Mouse (Mus musculus) thymus, adult 2 months (tissue): Measurements from ENCODE around the gene Cpm. TPM values are rescaled to one million over a fixed set of nuclear protein-coding genes. Genes with fewer than 3 reads are reported as not detected.
"Not testable (repeated sequence)": the region's sequence is repeated elsewhere in the genome, so short reads cannot be mapped to it uniquely, and the experiment has no call there.

Experiments
- DNase-seq: peaks from one replicate; pipeline ENCODE4 v3.0.0; 2021
- H3K27ac ChIP-seq: fragments of 200-500 bp; 2 replicates; pipeline ENCODE4 v1.5.1; 2012; ENCODE audit warnings: low read length, control low read depth; ENCODE audit not compliant: control insufficient read depth, insufficient read depth
- H3K27me3 ChIP-seq: fragments of 200-500 bp; 2 replicates; pipeline ENCODE4 v1.6.1; 2012; ENCODE audit warnings: mild to moderate bottlenecking, low read length, moderate library complexity, mixed read lengths; ENCODE audit not compliant: control insufficient read depth, insufficient read depth
- H3K36me3 ChIP-seq: fragments of 200-500 bp; 2 replicates; pipeline ENCODE4 v1.6.1; 2012; ENCODE audit warnings: mild to moderate bottlenecking, low read length, moderate library complexity; ENCODE audit not compliant: control insufficient read depth, insufficient read depth
- H3K4me1 ChIP-seq: fragments of 200-500 bp; replicated peaks from 2 replicates; pipeline ENCODE4 v1.6.1; 2012; ENCODE audit warnings: low read length; ENCODE audit not compliant: control insufficient read depth, insufficient read depth
- H3K4me3 ChIP-seq: fragments of 200-500 bp; 2 replicates; pipeline ENCODE4 v1.5.1; 2012; ENCODE audit warnings: mild to moderate bottlenecking, low read length, control low read depth, moderate library complexity; ENCODE audit not compliant: control insufficient read depth, insufficient read depth
- CTCF ChIP-seq: fragments of 200-500 bp; IDR thresholded peaks from 2 replicates; pipeline ENCODE4 v1.5.1; 2012; ENCODE audit warnings: mild to moderate bottlenecking, control low read depth, low read length, moderate library complexity, borderline replicate concordance; ENCODE audit not compliant: control insufficient read depth, poor library complexity, insufficient read depth; ENCODE audit errors: extremely low read depth
- POLR2A ChIP-seq: fragments of 200-500 bp; IDR thresholded peaks from 2 replicates; pipeline ENCODE4 v1.6.1; 2012; ENCODE audit warnings: mild to moderate bottlenecking, low read length, control low read depth, moderate library complexity; ENCODE audit not compliant: control insufficient read depth, poor library complexity, insufficient read depth; ENCODE audit errors: extremely low read depth
- WGBS: fragments of 180-500 bp; shearing (Covaris S2); methylation state at CpG from one replicate; pipeline ENCODE4 v1.1.7; 2018; 5-methylcytosine and 5-hydroxymethylcytosine counted together
- polyA plus RNA-seq: library from polyadenylated mRNA; depleted of rRNA; stranded (reverse); fragments of >200 nt; gene quantifications from 2 replicates; pipeline ENCODE4 v1.2.3, GENCODE M21; 2012

The Cpm gene
- polyA plus RNA-seq, 1 experiment = 3.2 TPM

GRCm38 (mm10) chr10:117612621-117613584, 16.4 kb upstream of the Cpm start:
- 90% methylated on average over 8 of the region's 8 CpGs for WGBS
- no peaks in the 10 kb centered on the region for H3K27me3 ChIP-seq
- TF ChIP-seq CTCF (no peak), POLR2A (no peak)
- H3K4me3 ChIP-seq = no peak overlapping the region
- H3K4me1 ChIP-seq = no peaks in the 10 kb centered on the region
- H3K36me3 ChIP-seq = no peaks in the 10 kb centered on the region
- H3K27ac ChIP-seq = no peak overlapping the region
- no peak for DNase-seq

DNA sequence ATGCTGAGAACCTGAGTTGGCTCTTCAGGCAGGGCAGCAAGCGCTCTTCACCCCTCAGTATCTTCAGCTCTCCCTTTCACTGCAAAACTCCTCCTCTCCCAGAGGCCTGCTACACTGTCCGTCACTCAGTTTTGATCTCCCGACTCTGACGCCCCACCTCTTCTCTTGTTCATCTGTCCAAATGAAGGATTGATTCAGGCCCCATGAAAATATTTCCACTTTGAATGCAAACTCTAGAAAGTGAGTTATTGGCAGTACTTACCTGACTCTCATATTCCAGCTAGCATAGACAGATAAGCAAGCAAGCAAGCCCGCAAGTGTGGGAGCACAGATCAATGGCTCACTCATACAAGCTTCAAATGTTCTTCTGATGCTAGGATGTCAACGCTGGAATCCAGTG, 15.3 kb upstream of the Cpm start:
- TF ChIP-seq CTCF (no peak), POLR2A (no peak)
- Histone ChIP-seq H3K4me1 (no peaks in the 10 kb centered on the region), H3K36me3 (no peaks in the 10 kb centered on the region), H3K4me3 (no peak overlapping the region), H3K27me3 (no peaks in the 10 kb centered on the region), H3K27ac (no peak overlapping the region)
- 92% methylated on average over 6 of the region's 6 CpGs for WGBS
- DNase-seq = no peak

DNA sequence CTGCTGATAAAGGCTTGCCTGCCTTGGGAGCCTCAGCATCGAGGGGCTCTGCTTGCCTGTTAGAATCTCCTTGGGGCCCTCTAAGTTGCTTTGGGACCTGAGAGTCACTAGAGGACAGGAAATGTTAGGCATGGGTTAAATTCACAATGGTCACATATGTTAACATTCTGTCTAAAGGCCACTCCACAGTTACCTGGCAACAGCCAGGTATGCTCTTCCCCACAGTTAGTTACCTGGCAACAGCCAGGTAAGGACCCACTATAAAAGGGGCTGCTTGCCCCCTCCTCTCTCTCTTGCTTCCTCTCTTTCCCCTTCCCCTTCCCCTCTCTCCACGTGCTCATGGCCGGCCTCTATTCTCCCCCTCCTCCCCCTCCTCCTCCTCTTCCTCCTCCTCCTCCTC, 14.9 kb upstream of the Cpm start:
- WGBS = 59% methylated on average over 3 of the region's 3 CpGs
- no peak overlapping the region for H3K4me3 ChIP-seq
- H3K27ac ChIP-seq = no peak overlapping the region
- H3K4me1 ChIP-seq = no peaks in the 10 kb centered on the region
- H3K36me3 ChIP-seq = no peaks in the 10 kb centered on the region
- no peak for TF ChIP-seq CTCF
- TF ChIP-seq POLR2A = no peak
- DNase-seq = no peak
- H3K27me3 ChIP-seq = no peaks in the 10 kb centered on the region

DNA sequence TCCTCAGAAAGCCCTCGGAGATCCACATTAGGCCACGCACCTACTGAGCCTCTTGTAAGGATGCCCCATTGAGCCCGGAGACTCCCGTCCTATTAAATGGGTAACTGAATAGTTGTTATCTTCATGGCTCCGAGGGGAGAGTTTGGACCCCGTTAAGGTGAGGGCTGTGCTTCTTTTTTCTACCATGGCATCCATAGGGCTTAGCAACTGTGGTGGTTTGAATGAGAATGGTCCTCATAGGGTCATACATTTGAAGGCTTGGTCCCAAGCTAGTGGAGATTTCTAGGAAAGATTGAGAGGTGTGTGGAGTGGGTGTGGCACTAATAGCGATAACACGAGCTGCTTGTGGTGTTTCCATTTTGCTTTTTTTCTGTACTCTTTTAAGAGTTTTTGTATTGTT, 14.1 kb upstream of the Cpm start:
- TF ChIP-seq CTCF = no peak
- TF ChIP-seq POLR2A = no peak
- WGBS = 97% methylated on average over 8 of the region's 8 CpGs

DNA sequence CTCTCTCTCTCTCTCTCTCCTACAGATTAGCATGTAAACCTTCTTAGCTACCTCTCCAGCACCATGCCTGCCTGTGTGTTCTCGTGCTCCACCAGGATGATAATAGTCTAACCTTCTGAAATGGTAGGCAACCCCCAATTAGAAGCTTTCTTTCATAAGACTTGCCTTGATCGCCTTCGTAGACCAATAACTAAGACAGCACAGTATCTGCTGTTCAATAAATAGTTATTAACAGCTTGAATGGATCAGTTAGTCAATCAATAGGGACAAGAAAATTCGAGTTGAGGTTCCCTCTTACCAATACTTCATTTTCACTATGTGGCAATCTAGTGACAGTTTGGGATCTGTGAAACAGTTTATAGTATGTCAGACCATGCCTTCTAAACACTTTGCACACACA, 13.6 kb upstream of the Cpm start:
- Histone ChIP-seq H3K36me3 (no peaks in the 10 kb centered on the region), H3K27me3 (no peaks in the 10 kb centered on the region), H3K27ac (no peak overlapping the region), H3K4me1 (no peaks in the 10 kb centered on the region), H3K4me3 (no peak overlapping the region)
- TF ChIP-seq CTCF = no peak
- no peak for DNase-seq
- WGBS = 86% methylated on average over 4 of the region's 4 CpGs

More for the DNA sequence above, 14.1 kb upstream of the Cpm start:
- no peak overlapping the region for H3K4me3 ChIP-seq
- no peaks in the 10 kb centered on the region for H3K4me1 ChIP-seq
- no peak overlapping the region for H3K27ac ChIP-seq
- H3K36me3 ChIP-seq = no peaks in the 10 kb centered on the region
- no peaks in the 10 kb centered on the region for H3K27me3 ChIP-seq
- DNase-seq = no peak

DNA sequence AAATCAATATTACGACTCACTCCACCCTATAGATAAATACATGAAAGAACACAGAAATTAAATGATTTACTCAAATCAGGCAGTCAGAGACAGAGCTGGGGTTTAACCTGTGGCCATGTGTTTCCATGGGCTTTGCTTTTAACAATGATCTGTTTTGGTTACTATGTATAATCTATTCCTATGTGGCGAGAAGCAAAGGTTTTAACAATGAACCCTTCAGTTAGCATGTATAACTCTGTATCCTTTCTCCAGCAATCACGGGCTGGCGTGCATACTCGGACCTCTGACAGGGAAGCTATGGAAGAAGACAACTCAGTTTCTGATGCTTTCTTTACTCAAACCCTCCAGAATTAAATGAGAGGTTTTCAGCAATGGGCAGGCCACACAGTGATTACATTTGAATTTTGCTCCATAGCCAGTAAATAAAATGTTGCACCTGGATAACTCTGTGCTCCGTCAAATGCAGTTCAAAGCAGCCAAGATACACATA, 13.1 kb upstream of the Cpm start:
- 96% methylated on average over 6 of the region's 6 CpGs for WGBS
- H3K4me3 ChIP-seq = no peak overlapping the region
- H3K27me3 ChIP-seq = no peaks in the 10 kb centered on the region
- TF ChIP-seq POLR2A = no peak
- TF ChIP-seq CTCF = no peak
- no peaks in the 10 kb centered on the region for H3K4me1 ChIP-seq
- DNase-seq = no peak
- H3K27ac ChIP-seq = no peak overlapping the region
- H3K36me3 ChIP-seq = no peaks in the 10 kb centered on the region

- H3K4me3 ChIP-seq, H3K36me3 ChIP-seq, H3K27me3 ChIP-seq, H3K27ac ChIP-seq, DNase-seq, H3K4me1 ChIP-seq: not testable (repeated sequence)
- 92% methylated on average over 4 of the region's 4 CpGs for WGBS
Observed at GRCm38 (mm10) chr10:117616765-117617164, 12.5 kb upstream of the Cpm start.
